Mouse (Mus musculus): ENCODE results near the gene Sh2b1. TPM values are rescaled to one million over a fixed set of nuclear protein-coding genes. Genes with fewer than 3 reads are reported as not detected.

The Sh2b1 gene
- polyA plus RNA-seq, 1 experiment, result 58.8 TPM

DNA sequence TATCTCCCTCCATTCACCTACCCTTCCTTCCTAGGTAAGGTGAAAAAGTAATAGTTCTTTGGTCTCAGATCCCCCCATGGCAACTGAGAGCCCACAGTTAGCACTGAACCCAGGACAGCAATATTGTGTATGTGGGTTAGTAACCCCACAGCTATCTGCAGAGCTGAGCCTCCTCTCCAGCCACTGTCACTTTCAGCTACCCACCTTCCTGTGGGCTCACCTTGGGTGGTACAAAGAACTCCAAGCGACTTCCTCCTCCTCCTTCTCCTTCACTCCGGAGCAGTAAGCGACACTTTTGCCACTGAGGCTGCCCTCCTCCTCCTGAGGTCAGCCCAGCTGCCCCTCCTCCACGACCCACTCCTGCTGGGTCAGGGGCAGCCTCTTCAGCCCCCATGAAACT is 3.4 kb downstream of the Sh2b1 start:
- TF ChIP-seq POLR2AphosphoS2 (IDR thresholded peaks at IDR 0.05; ENCODE audit: insufficient read length, low read depth) (peak; percentile 8), MYOD1 (IDR thresholded peaks at IDR 0.05; ENCODE audit: control insufficient read depth in 1 of 3, insufficient read length in 2 of 3, low read depth in 2 of 3) (no peak)
- peaks cover 23% of the 10 kb centered on the region for H3K36me3 ChIP-seq (ENCODE audit: control insufficient read depth, insufficient read depth)
- no peaks in the 10 kb centered on the region for H3K27me3 ChIP-seq (ENCODE audit: control insufficient read depth, insufficient read depth, insufficient read length)
- H3K4me2 ChIP-seq (ENCODE audit: low read depth), result no peak overlapping the region
- H3K4me3 ChIP-seq, result no peak overlapping the region
- peaks cover 32% of the 10 kb centered on the region for H3K79me2 ChIP-seq (ENCODE audit: control insufficient read depth, insufficient read depth)
- H3ac ChIP-seq (ENCODE audit: control insufficient read depth, insufficient read length), result no peak overlapping the region

DNA sequence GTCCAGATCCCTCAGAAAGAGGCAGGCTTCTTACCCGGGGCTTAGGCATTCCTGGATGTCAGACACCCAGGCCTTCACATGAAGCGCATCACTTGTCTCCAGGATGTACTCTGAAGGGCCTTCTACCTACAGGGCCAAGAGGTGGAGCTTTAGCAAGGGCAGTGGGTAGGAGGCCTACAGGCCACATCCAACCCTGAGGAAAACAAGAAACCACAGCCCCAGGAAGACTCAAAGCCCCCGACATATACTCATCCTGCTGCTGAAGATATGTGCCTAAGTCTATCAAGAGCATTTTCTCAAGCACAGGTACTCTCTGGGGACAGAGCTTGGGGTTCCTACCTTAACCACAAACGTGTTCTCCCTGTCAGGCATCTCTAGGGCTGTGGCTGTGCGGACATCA is 3.9 kb downstream of the Sh2b1 start:
- H3K27me3 ChIP-seq (ENCODE audit: control insufficient read depth, insufficient read depth, insufficient read length), result no peaks in the 10 kb centered on the region
- TF ChIP-seq TCF12 (IDR thresholded peaks at IDR 0.05; ENCODE audit: insufficient read depth, poor library complexity, severe bottlenecking) (no peak), SRF (IDR thresholded peaks at IDR 0.05; ENCODE audit: control insufficient read depth, insufficient read length, low read depth) (no peak), E2F4 (IDR thresholded peaks at IDR 0.05; ENCODE audit: insufficient read depth) (no peak), CEBPB (IDR thresholded peaks at IDR 0.05; ENCODE audit: insufficient read depth, poor library complexity, severe bottlenecking) (no peak), MYOD1 (IDR thresholded peaks at IDR 0.05; ENCODE audit: control insufficient read depth in 1 of 3, insufficient read length in 2 of 3, low read depth in 2 of 3) (no peak), MYOG (IDR thresholded peaks at IDR 0.05; ENCODE audit: control insufficient read depth in 1 of 3, insufficient read depth in 1 of 3, insufficient read length in 2 of 3, low read depth in 2 of 3) (no peak), USF1 (IDR thresholded peaks at IDR 0.05; ENCODE audit: low read depth) (no peak), POLR2AphosphoS2 (IDR thresholded peaks at IDR 0.05; ENCODE audit: insufficient read length, low read depth) (no peak), POLR2A (IDR thresholded peaks at IDR 0.05; ENCODE audit: insufficient read length, low read depth) (no peak), TCF3 (IDR thresholded peaks at IDR 0.05; ENCODE audit: insufficient read length, low read depth) (no peak), REST (IDR thresholded peaks at IDR 0.05; ENCODE audit: insufficient read depth, insufficient read length) (no peak), MAX (IDR thresholded peaks at IDR 0.05; ENCODE audit: low read depth) (no peak)
- H3K4me2 ChIP-seq (ENCODE audit: low read depth), result no peak overlapping the region
- H3K4me3 ChIP-seq, result no peak overlapping the region
- H3K79me2 ChIP-seq (ENCODE audit: control insufficient read depth, insufficient read depth), result peaks cover 32% of the 10 kb centered on the region
- H3ac ChIP-seq (ENCODE audit: control insufficient read depth, insufficient read length), result no peak overlapping the region
- H3K36me3 ChIP-seq (ENCODE audit: control insufficient read depth, insufficient read depth), result peaks cover 23% of the 10 kb centered on the region

DNA sequence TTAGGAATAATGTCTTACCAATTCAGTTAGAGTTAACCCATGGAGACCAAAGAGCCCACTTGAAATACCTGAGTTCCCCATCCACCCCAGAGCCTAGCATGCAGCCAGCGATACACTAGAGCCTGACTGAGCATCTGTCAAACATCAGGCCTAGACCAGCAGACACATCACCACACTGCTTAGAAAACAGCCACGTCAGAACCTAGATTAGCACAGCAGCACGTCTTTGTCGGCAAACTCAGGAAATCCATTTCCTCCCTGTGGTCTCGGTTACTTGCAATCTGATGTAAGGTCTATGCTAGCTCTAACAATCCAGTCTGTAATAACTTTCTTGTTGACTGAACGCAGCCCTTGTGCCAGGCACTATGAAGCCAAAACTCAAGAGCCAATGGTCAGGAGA is 5.1 kb downstream of the Sh2b1 start:
- Histone ChIP-seq H3K4me2 (ENCODE audit: low read depth) (no peak overlapping the region), H3K4me3 (no peak overlapping the region), H3K36me3 (ENCODE audit: control insufficient read depth, insufficient read depth) (peaks cover 23% of the 10 kb centered on the region), H3ac (ENCODE audit: control insufficient read depth, insufficient read length) (no peak overlapping the region), H3K27me3 (ENCODE audit: control insufficient read depth, insufficient read depth, insufficient read length) (no peaks in the 10 kb centered on the region), H3K79me2 (ENCODE audit: control insufficient read depth, insufficient read depth) (peaks cover 23% of the 10 kb centered on the region)
- TF ChIP-seq E2F4 (IDR thresholded peaks at IDR 0.05; ENCODE audit: insufficient read depth) (no peak), POLR2A (IDR thresholded peaks at IDR 0.05; ENCODE audit: insufficient read length, low read depth) (no peak), TCF12 (IDR thresholded peaks at IDR 0.05; ENCODE audit: insufficient read depth, poor library complexity, severe bottlenecking) (no peak), MYOD1 (IDR thresholded peaks at IDR 0.05; ENCODE audit: control insufficient read depth in 1 of 3, insufficient read length in 2 of 3, low read depth in 2 of 3) (no peak), MAX (IDR thresholded peaks at IDR 0.05; ENCODE audit: low read depth) (no peak), SRF (IDR thresholded peaks at IDR 0.05; ENCODE audit: control insufficient read depth, insufficient read length, low read depth) (no peak), MYOG (IDR thresholded peaks at IDR 0.05; ENCODE audit: control insufficient read depth in 1 of 3, insufficient read depth in 1 of 3, insufficient read length in 2 of 3, low read depth in 2 of 3) (no peak), TCF3 (IDR thresholded peaks at IDR 0.05; ENCODE audit: insufficient read length, low read depth) (no peak), CEBPB (IDR thresholded peaks at IDR 0.05; ENCODE audit: insufficient read depth, poor library complexity, severe bottlenecking) (no peak), REST (IDR thresholded peaks at IDR 0.05; ENCODE audit: insufficient read depth, insufficient read length) (no peak), POLR2AphosphoS2 (IDR thresholded peaks at IDR 0.05; ENCODE audit: insufficient read length, low read depth) (no peak), USF1 (IDR thresholded peaks at IDR 0.05; ENCODE audit: low read depth) (no peak)

DNA sequence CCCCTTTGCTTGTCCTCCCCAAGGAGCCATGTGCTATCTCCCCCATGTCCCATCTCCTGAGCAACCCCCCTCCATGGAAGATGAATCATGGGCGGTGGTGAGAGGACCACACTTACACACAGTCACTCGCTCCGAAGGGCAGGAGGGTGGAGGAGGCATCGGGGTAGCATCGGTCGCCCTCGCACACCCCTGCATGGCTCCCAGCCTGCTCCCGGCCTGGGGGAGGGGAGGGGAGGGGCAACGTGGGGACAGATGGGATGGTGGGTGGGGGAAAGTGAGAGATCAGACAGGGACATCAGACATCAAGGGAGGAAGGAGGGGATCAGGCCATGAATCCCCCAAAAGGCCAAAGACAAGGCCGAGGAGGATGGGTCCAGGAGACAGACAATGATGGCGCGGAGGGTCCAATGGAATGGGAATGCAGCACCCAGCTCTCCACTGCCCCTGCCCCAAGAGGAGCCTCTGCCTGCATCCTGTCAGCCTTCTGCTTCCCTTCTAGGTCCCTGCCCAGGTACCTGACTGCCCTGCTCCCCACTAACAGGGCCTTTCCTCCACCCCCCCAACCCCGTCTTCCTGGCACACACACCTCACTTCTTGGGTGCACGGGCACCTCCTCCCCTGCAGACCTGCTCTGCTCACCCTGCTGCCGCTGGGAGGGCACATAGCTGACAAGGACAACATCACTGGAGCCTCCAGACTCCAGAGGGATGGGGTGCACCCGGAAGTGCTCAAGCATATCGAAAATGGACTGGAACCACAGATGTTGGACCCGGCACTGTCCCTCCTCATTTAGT is 7.2 kb downstream of the Sh2b1 start:
- Histone ChIP-seq H3K4me3 (no peak overlapping the region), H3K79me2 (ENCODE audit: control insufficient read depth, insufficient read depth) (peaks cover 8% of the 10 kb centered on the region), H3K27me3 (ENCODE audit: control insufficient read depth, insufficient read depth, insufficient read length) (no peaks in the 10 kb centered on the region), H3ac (ENCODE audit: control insufficient read depth, insufficient read length) (no peak overlapping the region), H3K4me2 (ENCODE audit: low read depth) (no peak overlapping the region), H3K36me3 (ENCODE audit: control insufficient read depth, insufficient read depth) (peaks cover 23% of the 10 kb centered on the region)
- TF ChIP-seq MAX (IDR thresholded peaks at IDR 0.05; ENCODE audit: low read depth) (no peak), SRF (IDR thresholded peaks at IDR 0.05; ENCODE audit: control insufficient read depth, insufficient read length, low read depth) (no peak), POLR2AphosphoS2 (IDR thresholded peaks at IDR 0.05; ENCODE audit: insufficient read length, low read depth) (peak; percentile 49)

DNA sequence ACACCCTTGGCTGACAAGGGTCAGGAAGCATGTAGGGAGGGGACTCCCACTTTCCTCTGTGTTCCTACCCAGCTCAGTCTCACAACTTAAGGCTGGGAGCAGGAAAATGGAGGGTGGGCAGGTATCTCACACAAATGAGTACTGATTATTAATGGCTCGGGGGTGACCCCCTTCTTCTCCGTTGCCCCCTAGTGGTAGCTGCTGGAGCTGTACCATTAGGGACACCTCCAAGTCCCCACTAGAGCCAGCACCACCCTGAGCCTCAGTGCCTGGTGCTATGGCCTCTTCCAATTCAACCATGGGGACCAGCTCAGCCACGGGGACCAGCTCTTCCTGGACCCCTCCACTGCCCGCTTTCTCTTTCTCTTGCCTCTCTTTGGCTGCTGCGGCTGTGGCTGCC is 8.0 kb downstream of the Sh2b1 start:
- Histone ChIP-seq H3K79me2 (ENCODE audit: control insufficient read depth, insufficient read depth) (peaks cover 9% of the 10 kb centered on the region), H3K4me3 (no peak overlapping the region), H3ac (ENCODE audit: control insufficient read depth, insufficient read length) (no peak overlapping the region), H3K4me2 (ENCODE audit: low read depth) (peak overlapping the region; percentile 32), H3K27me3 (ENCODE audit: control insufficient read depth, insufficient read depth, insufficient read length) (no peaks in the 10 kb centered on the region), H3K36me3 (ENCODE audit: control insufficient read depth, insufficient read depth) (peaks cover 23% of the 10 kb centered on the region)
- TF ChIP-seq MAX (IDR thresholded peaks at IDR 0.05; ENCODE audit: low read depth) (no peak), POLR2AphosphoS2 (IDR thresholded peaks at IDR 0.05; ENCODE audit: insufficient read length, low read depth) (peak; percentile 9), CEBPB (IDR thresholded peaks at IDR 0.05; ENCODE audit: insufficient read depth, poor library complexity, severe bottlenecking) (no peak)
